Mouse (Mus musculus): Measurements from ENCODE around the gene Foxo3. TPM values are rescaled to one million over a fixed set of nuclear protein-coding genes. Genes with fewer than 3 reads are reported as not detected.

Foxo3 gene
- polyA plus RNA-seq, 1 experiment from 2014 or later = 14.5 TPM

DNA sequence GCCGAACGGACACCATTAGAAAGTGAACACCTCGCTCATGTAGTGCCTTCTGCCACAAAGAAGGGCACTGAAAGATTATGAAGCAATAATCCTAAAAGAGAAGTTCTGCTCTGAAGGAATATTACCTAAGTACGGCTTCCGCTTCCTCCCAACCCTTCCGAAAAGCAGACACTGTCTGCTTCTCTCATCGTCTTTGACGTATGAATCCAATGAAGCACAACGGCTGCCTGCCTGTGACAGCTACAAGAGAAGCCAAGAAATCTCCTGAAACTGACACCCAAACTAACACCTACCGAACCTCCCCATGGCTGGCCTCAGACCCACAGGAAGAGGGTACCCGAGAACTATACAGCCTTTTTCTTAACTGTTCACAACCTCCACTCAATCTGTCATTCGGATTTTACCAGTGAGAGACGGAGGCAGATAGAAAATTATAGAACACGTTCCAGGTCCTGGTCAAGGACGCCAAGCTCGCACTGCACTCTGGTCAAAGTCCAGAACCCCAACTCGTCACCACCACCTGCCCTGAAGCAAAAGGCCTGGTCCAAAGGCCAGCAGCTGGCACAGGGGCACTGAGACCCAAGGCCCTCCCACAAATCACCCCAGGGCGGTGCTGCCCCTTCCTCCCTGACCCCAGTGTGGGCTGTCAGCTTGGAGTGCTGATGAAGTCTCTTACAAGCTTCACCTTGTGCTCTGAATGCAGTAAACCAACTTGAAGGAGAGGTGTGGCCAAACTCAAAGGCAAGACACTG lies 51.2 kb downstream of the Foxo3 start:
- peak overlapping the region; percentile 60 for H3K27ac ChIP-seq
- no peak overlapping the region for H3K4me2 ChIP-seq
- H3K9ac ChIP-seq = no peak overlapping the region

DNA sequence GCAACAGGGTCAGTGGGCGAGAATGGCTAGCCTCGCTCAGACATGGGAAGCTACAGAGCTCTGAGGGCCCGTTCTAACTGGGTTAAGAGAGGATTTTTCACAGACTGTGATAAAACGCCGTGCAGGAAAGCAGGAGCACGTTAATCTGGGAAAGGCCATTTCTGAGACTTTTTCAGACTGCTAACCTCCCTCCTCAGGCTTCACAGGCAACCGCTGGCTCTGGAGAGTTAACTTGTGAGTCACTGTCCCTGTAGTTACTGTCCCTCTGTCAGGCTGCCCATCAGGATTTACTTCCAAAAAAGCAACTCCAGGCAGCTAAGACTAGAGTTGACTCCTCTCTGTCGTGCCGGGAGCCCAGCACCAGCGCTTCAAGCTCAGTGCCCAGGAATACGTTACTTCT lies 54.6 kb downstream of the Foxo3 start:
- no peaks in the 10 kb centered on the region for H3K27me3 ChIP-seq
- H3K27ac ChIP-seq = no peak overlapping the region
- no peak overlapping the region for H3K4me3 ChIP-seq (replicated peaks)
- peaks cover 91% of the 10 kb centered on the region for H3K4me1 ChIP-seq (replicated peaks)
- peak overlapping the region; percentile 6; the same call in 1 of the 2 replicates for H3K9ac ChIP-seq
- ATAC-seq (ENCODE audit: low read depth) (no peak), DNase-seq (no peak)
- WGBS (ENCODE audit: insufficient replicate concordance) = 85% methylated on average over 11 of the region's 11 CpGs
- H3K36me3 ChIP-seq = peaks cover 56% of the 10 kb centered on the region
- no peaks in the 10 kb centered on the region for H3K9me3 ChIP-seq (replicated peaks)
- H3K4me2 ChIP-seq = no peak overlapping the region

More for the DNA sequence above, 51.2 kb downstream of the Foxo3 start:
- WGBS (ENCODE audit: insufficient replicate concordance) = 81% methylated on average over 18 of the region's 18 CpGs
- peaks cover 46% of the 10 kb centered on the region for H3K36me3 ChIP-seq
- DNase-seq (no peak), ATAC-seq (ENCODE audit: low read depth) (no peak; the same call in 1 of the 2 replicates)
- peaks cover 90% of the 10 kb centered on the region for H3K4me1 ChIP-seq (replicated peaks)
- H3K27me3 ChIP-seq = no peaks in the 10 kb centered on the region
- no peaks in the 10 kb centered on the region for H3K9me3 ChIP-seq (replicated peaks)
- no peak overlapping the region for H3K4me3 ChIP-seq (replicated peaks)

DNA sequence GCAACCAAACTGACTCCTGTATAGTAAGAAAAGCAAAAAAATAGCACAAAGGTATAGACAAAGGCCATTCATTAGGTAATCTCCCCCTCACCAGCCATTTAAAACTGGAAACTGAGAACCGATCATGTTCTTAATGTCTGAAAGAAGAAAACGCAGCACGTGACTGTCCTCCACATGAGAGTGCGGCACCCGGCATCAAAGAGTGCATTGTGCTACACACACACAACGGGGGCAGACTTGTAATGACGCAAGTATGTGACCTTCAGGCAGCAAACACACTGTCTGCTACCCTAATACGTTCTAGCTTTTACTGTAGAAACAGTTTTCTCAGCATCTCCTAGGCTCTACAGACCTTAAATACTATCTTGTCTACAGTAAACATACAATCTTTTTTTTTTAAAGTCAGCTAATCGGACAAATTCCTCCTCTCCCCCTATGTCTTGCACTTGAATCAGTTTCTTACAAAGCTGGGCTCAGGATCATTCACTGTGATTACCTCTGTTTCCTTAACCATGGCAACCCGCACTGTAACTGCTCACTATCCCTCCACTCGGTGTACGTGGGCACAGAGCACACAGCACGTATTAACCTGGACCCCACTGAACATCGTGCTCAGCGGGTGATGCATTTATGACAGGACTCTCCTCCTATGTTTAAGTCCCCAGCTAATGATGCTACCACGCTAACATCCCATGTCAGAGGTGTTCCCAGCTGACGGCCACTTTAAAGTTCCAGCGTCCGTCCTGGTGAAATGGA lies 55.2 kb downstream of the Foxo3 start:
- DNase-seq (no peak), ATAC-seq (ENCODE audit: low read depth) (no peak)
- H3K4me1 ChIP-seq (replicated peaks) = peaks cover 95% of the 10 kb centered on the region
- no peaks in the 10 kb centered on the region for H3K9me3 ChIP-seq (replicated peaks)
- H3K9ac ChIP-seq = peak overlapping the region; percentile 6; the same call in 1 of the 2 replicates
- H3K27me3 ChIP-seq = no peaks in the 10 kb centered on the region
- 0 out of 2 replicates have a peak overlapping the region, but pooled peaks have one; percentile 13 for H3K27ac ChIP-seq
- peaks cover 56% of the 10 kb centered on the region for H3K36me3 ChIP-seq
- WGBS (ENCODE audit: insufficient replicate concordance) = 83% methylated on average over 19 of the region's 19 CpGs
- no peak overlapping the region for H3K4me2 ChIP-seq
- H3K4me3 ChIP-seq (replicated peaks) = no peak overlapping the region

DNA sequence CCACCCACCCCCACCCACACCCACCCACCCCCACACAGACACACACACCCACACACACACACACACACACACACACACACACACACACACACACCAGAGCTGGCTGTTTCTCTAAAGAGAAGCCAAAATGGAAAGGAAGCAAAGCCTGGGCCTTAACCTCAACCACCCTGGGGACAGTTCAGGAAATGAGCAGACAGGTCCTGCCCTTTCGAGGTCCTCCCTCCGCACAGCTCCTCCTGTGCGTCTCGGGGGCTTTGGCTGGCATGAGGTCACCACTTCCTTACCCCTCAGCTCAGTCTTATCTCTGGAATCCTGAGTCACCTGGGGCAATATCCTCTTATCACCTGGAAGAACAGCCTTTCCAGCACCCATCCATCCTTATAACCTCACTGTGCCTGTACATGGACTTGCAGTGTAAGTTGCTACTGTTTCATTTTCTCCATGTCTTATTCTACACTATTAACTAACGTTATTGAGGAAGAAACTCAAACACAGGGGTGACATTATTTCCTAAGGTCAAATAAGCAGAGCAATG lies 56.1 kb downstream of the Foxo3 start:
- ATAC-seq (ENCODE audit: low read depth) = no peak
- no peak for DNase-seq
- Histone ChIP-seq H3K9ac (no peak overlapping the region), H3K4me3 (replicated peaks) (no peak overlapping the region), H3K27ac (0 out of 2 replicates have a peak overlapping the region, but pooled peaks have one; percentile 13), H3K4me2 (no peak overlapping the region), H3K9me3 (replicated peaks) (no peaks in the 10 kb centered on the region), H3K27me3 (no peaks in the 10 kb centered on the region), H3K4me1 (replicated peaks) (peaks cover 95% of the 10 kb centered on the region), H3K36me3 (peaks cover 56% of the 10 kb centered on the region)
- 22% methylated on average over 5 of the region's 5 CpGs for WGBS (ENCODE audit: insufficient replicate concordance)

DNA sequence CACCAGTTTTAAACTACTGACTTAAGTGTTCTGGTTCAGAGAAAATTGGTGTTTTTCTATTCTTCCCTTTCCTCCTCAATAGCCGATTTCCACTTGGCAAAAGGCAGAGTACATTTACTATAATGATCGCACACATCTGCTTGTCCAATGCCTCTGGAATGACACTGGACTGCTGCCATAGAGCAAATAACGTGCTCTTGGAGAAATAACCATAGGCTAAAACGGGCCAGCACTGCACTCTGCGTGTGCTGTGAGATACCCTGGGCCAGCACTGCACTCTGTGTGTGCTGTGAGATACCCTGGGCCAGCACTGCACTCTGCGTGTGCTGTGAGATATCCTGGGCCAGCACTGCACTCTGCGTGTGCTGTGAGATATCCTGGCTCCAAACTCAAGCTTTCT lies 65.1 kb downstream of the Foxo3 start:
- DNase-seq (no peak), ATAC-seq (ENCODE audit: low read depth) (no peak)
- WGBS (ENCODE audit: insufficient replicate concordance) = 83% methylated on average over 7 of the region's 7 CpGs
- Histone ChIP-seq H3K4me3 (replicated peaks) (no peak overlapping the region), H3K9me3 (replicated peaks) (no peaks in the 10 kb centered on the region), H3K27ac (no peak overlapping the region), H3K9ac (no peak overlapping the region), H3K4me1 (replicated peaks) (peaks cover 52% of the 10 kb centered on the region), H3K4me2 (no peak overlapping the region), H3K27me3 (no peaks in the 10 kb centered on the region), H3K36me3 (peaks cover 80% of the 10 kb centered on the region)

DNA sequence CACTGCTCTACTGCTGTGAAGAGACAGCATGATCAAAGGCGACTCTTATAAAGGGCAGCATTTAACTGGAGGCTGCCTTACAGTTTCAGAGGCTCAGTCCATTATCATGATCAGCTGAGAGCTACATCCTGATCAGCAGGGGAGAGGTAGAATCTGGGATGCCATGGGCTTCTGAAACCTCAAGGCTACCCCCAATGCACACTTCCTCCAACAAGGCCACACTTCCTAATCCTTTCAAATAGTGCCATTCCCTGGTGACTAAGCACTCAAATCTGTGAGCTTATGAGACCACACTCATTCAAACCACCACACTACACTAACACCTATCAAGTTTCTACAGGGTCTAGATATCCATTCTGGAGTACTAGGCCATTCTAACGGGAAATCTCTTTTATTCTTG lies 65.9 kb downstream of the Foxo3 start:
- peaks cover 75% of the 10 kb centered on the region for H3K36me3 ChIP-seq

DNA sequence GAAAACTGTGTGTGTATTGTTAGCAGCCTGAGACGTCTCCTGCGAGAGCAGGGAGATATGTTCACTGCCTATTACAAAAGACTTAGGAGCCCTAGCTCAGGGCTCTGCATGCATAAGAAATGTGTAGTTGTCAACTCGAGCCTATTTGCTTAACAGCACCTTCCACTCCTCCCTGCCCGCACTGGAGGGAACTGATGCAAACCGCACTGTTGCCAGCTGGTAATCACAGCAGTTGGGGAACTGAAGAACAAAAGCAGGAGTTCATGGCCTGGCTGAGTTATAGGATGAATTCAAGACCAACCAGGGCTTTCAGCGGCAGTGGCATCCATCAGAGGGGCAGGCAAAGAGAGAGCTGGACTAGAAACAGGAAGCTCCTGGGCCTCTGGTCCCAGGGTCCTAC lies 66.7 kb downstream of the Foxo3 start:
- Histone ChIP-seq H3K9me3 (replicated peaks) (no peaks in the 10 kb centered on the region), H3K36me3 (peaks cover 71% of the 10 kb centered on the region), H3K27me3 (no peaks in the 10 kb centered on the region), H3K4me3 (replicated peaks) (no peak overlapping the region), H3K27ac (no peak overlapping the region), H3K4me1 (replicated peaks) (peaks cover 44% of the 10 kb centered on the region), H3K9ac (no peak overlapping the region), H3K4me2 (no peak overlapping the region)
- DNase-seq = no peak
- WGBS (ENCODE audit: insufficient replicate concordance) = 86% methylated on average over 6 of the region's 6 CpGs
- ATAC-seq (ENCODE audit: low read depth) = no peak

More for the DNA sequence above, 65.9 kb downstream of the Foxo3 start:
- Histone ChIP-seq H3K9ac (no peak overlapping the region), H3K4me3 (replicated peaks) (no peak overlapping the region), H3K9me3 (replicated peaks) (no peaks in the 10 kb centered on the region), H3K27me3 (no peaks in the 10 kb centered on the region), H3K4me1 (replicated peaks) (peaks cover 47% of the 10 kb centered on the region), H3K4me2 (no peak overlapping the region), H3K27ac (no peak overlapping the region)
- 79% methylated on average over 2 of the region's 2 CpGs for WGBS (ENCODE audit: insufficient replicate concordance)
- no peak for DNase-seq
- ATAC-seq (ENCODE audit: low read depth) = no peak

DNA sequence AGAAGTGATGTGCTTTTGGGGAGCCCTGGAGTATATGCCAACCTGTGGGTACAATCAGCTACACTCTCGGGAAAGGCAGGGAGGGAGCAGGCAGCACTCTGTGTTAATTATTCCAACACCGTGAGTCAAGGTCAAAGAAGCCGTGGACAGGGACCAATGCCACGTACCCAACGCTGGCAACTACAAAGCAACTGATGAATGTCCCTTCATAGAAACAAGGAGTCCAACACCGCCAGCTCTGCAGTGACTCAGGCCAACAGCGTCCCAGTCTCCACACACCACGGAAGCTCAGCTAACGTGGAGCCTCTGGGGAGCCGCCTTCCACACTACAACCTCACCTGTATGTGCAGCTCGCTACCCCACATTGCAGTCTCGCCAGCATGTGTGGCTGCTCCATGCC lies 68.9 kb downstream of the Foxo3 start:
- no peak overlapping the region for H3K27ac ChIP-seq
- H3K4me3 ChIP-seq (replicated peaks) = no peak overlapping the region
- no peak for DNase-seq
- 93% methylated on average over 12 of the region's 12 CpGs for WGBS (ENCODE audit: insufficient replicate concordance)
- no peak for ATAC-seq (ENCODE audit: low read depth)
- no peak overlapping the region for H3K9ac ChIP-seq
- H3K4me1 ChIP-seq (replicated peaks) = peaks cover 49% of the 10 kb centered on the region
- H3K9me3 ChIP-seq (replicated peaks) = no peaks in the 10 kb centered on the region
- H3K36me3 ChIP-seq = peaks cover 62% of the 10 kb centered on the region
- no peak overlapping the region for H3K4me2 ChIP-seq
- no peaks in the 10 kb centered on the region for H3K27me3 ChIP-seq

DNA sequence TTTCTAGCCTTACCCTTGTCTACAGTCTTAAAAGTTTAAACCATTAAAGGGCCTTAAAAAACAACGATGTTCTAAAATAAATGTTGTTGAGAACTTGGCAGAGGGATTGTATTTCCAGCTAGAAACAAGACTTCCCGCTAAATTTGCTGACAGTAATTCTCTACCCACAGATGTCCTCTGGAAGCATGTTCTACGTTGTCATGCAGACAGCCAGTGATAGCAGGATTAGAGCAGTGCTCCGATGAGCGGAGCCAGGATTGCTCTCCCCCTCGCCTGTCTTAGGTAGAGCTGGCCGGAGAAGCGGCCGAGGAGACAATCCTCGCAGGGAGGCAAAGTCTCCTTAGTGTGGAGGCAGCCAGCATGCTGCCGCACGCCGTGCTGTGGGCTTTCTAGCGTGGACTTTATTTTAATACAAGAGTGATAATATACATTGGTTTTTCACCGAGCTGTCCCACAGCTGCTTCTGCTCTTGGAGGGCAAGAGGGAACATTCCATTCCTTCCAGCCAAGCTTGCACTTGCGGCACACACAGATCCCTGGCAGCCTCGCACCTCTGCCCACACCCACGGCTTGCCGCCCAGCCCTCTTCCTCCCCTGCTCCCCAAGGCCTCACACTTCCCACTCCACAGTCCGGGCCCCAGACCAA lies 71.7 kb downstream of the Foxo3 start:
- no peak for DNase-seq
- ATAC-seq (ENCODE audit: low read depth) = no peak
- Histone ChIP-seq H3K27ac (no peak overlapping the region), H3K9me3 (replicated peaks) (no peaks in the 10 kb centered on the region), H3K27me3 (no peaks in the 10 kb centered on the region), H3K4me2 (no peak overlapping the region), H3K36me3 (peaks cover 58% of the 10 kb centered on the region), H3K4me1 (replicated peaks) (peaks cover 65% of the 10 kb centered on the region), H3K9ac (no peak overlapping the region), H3K4me3 (replicated peaks) (no peak overlapping the region)
- 82% methylated on average over 20 of the region's 20 CpGs for WGBS (ENCODE audit: insufficient replicate concordance)

DNA sequence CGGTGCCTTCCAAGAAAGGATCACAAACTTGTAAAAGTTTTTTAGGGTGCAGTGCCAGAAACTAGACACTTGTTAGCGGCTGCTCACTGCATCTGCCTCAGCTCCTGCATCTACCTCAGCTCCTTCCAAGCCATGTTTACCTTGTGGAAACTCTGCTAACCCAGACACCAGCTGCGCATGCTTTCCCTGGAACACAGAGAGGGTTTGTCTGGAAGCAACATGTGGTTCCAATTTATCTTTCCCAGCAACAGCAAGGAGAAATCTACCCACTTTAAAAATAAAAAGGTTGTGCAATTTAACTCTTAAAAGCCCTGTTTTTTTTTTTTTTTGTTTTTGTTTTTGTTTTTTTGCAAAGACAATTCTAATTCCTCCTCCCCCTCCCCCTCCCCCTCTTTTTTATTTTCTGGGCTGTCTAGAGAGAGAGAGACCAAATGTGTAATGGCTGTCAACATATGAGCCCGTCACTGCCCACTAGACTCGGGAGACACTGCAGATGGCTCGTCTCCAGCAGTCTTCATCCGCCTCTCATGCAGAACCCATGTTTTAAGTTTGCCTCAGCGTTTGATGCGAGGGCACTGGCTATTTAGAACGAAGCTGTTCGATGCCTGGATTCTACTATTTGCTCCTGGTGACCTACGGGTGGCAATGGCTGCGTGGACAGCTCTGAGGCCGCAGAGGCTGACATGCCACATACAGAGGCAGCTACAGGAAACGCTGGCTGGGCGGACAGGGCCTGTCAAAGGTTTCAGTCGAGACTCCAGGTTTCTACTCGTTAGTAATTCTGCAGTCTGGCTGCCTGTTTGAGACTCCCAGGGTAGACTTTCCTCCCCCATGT lies 73.0 kb downstream of the Foxo3 start:
- H3K4me3 ChIP-seq (replicated peaks) = no peak overlapping the region
- peaks cover 78% of the 10 kb centered on the region for H3K4me1 ChIP-seq (replicated peaks)
- peaks cover 47% of the 10 kb centered on the region for H3K36me3 ChIP-seq
- peak overlapping the region; percentile 58 for H3K27ac ChIP-seq
- no peak overlapping the region for H3K9ac ChIP-seq
- no peaks in the 10 kb centered on the region for H3K9me3 ChIP-seq (replicated peaks)
- H3K27me3 ChIP-seq = no peaks in the 10 kb centered on the region
- no peak for ATAC-seq (ENCODE audit: low read depth)
- DNase-seq = no peak
- H3K4me2 ChIP-seq = no peak overlapping the region
- 80% methylated on average over 18 of the region's 18 CpGs for WGBS (ENCODE audit: insufficient replicate concordance)

Data from liver, embryonic 13.5 days (tissue).